Mouse (Mus musculus): ENCODE measurements around the gene Gm5294.

The Gm5294 gene

DNA sequence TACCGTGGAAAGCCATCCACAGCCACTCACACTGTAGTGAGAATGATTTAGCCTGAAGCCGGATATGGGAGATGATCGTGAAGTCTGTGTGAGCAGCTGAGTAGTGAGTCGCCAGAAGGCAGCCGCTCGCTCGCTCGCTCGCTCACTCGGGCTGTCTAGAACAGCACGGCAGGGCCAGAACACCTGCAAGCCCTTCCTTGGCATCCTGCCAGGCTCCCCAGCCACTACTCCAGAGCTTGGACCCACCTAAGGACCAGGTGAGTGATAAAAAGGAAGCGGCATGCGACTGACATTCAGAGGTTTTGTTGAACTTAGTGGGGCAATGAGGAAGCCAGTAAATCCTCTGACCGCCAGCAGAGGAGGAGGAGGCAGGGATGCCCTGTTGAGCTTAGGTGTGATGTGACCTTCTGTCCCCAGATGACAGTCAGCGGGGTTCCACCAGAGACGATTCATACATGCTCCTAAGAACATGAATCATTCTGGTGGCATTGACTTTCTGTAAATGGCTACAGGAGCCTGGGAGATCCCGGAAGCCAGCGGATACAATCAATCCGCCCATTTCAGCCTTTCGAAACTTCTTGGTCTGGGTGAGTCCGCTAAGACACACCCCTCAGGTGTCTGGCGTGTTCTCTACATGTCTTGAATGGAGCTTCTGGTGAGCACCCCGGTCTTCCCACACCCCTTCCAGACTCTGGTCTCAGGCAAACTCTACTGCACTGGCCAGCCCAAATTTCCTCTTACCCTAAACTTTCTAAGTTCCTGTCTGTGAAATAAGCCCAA, 30.0 kb downstream of the Gm5294 start:
- no peak for DNase-seq (ENCODE audit: low spot score)

DNA sequence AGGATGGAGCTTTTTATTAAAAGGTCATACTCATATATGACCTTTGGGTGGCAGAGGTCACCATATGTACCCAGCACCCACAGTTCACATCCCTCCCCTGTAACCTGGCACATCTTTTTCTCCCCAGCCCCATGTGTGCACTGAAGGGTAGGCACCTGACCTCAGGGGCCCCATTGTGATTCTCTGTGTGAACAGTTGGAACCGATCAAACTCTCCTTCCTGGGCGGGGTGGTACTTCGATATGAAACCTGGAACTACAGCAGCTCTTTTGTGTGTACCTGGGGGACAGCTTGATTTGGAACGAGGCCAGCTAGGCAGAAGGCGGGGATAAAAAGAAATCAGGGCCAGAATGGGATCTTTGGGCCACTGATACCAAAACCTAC, 30.6 kb downstream of the Gm5294 start:
- DNase-seq (ENCODE audit: low spot score), result no peak

DNA sequence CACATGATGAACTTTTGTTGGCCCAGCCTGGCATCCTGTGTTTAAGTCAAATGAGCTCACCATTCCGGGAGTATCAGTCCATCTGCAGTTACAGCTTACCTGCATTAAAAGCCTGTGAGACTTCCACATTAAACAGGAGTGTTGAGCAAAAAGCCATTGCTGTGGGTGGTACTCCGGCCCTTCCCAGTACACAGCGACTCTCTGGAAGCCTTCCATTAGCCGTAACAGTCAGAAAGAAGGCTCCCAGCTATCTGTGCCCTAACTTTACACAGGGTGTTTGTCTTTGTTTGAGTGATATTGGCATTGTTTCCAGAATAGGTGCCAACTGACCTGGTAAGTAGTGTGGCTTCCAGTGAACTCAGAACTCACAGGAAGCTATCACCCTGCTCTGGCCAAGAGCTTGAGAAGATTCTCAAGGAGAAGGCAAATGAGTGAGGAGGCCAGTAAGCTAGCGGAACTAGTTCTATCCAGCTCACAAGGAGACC, 31.5 kb downstream of the Gm5294 start:
- no peak for DNase-seq (ENCODE audit: low spot score)

DNA sequence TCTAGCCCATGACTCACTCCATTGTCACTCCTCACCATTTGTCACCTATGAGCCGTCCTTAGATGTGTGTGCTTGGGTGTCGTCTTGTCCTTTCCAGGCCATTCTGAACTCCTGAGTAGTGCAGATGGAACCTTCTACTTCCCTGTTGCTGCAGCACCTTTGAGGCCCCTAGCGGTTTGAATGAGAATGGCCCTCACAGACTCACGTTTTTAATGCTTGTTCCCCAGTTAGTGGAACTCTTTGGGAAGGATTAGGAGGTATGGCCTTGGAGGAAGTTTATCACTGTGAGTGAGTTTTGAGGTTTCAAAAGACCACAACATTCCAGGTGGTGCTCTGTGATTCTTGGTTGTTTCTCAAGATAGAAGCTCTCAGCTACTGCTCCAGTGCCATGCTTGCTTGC, 32.3 kb downstream of the Gm5294 start:
- DNase-seq (ENCODE audit: low spot score), result no peak

DNA sequence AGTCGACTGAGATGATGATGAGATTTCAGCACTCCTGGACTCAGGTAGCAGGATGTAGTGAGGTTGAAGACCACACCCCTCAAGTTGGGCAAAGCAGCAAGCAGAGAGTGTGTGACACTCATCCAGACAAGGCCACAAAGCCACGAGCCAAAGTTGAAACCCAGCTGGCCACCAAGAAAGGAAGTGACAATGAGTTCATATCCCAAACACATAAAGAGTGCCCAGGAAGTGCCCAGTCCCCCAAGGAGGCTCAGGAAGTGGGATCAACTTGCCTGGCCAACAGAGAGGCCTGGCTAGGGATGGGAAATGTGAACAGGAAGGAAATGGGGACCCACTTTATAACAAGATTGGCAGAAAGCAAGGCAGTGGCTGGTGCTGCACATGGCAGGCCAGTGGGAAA, 33.5 kb downstream of the Gm5294 start:
- DNase-seq (ENCODE audit: low spot score), result no peak

DNA sequence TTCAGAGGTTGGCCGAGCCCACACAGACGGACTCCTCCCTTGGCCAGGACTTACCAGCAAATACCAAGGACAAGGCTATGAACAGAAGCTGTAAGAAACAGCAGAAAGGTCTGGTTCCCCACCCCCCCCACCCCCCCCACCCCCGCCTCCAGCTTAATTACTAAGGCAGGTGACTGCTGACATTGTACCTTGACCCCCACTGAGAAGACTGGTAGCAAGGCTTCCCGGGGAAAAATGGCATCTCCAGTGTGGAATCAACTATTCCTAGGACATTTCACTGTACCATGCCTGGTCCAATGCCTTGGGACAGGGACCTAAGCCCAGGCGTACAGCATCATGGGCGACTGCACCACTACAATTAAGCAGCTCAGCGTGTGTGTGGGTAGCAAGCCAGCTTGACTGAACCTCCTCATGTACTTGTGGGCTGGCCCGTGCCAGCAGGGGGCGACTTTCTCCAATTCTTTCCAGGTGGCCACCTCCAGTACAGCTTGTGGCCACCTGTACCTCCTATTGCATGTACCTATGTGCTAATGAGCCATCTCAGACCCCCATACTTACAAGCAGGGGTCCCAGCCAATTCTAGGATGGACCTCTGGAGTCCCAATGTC, 37.2 kb downstream of the Gm5294 start:
- no peak for DNase-seq (ENCODE audit: low spot score)

DNA sequence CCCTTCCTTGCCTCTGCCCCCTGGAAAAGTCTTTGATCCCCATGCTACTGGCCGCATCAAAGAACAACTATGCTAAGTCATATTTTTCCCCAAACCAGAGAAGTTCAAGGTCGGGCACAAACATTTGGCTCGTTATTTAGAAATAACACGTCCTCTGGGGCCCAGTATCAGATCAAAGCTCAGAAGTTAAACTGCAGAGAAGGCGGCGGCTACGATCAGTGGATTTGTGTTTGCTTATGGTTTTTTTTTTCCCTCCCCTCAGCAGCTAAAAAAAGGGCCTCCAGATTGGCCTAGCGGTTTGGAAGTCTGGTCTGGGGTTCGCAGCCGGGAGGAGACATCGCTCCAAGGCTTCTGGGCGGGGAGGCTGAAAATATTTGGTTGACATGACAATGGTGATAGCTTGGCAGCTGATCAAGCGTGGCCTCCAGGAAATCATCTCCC, 38.0 kb downstream of the Gm5294 start:
- DNase-seq (ENCODE audit: low spot score), result no peak

DNA sequence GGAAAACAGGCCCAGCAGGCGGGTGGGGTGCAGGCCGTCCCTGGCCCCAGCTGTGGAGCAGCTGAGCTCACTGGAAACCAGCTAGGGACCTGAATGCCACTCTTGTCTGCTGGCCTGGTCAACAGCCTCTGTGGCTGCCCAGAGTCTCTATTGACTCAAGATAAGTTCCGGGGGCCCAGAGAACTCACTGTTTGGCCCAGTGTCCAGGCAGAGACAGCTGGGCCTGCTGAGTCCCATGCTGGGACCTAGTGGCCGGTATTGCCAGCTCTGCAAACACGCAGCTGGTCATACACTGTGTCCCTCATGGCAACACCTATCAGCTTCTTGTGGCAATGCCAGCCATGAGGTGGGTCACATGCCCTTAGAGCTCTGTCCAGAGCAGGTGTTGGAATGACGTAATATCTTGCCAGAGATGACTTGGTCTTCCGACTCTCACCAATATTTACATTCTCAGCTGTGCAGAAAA, 43.8 kb downstream of the Gm5294 start:
- DNase-seq (ENCODE audit: low spot score), result no peak

DNA sequence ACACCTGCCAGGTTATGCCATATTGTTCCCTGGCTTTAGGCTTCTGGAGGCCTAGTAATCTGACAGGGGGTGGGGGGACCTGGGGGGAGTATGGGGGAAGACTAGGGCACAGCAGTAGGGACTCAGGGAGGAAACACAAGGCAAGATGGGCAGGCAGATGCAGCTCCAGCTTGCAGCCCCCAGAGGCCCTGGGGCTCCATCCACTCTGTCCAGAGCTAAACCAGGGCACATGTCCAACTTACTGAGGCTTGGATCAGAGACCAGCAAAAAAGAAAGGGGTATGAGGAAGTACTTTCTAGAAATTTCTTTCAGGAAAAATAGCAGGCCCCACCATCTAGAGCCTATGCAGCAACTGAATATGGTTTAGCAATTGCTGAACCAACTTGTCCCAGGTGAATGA, 44.3 kb downstream of the Gm5294 start:
- no peak for DNase-seq (ENCODE audit: low spot score)

DNA sequence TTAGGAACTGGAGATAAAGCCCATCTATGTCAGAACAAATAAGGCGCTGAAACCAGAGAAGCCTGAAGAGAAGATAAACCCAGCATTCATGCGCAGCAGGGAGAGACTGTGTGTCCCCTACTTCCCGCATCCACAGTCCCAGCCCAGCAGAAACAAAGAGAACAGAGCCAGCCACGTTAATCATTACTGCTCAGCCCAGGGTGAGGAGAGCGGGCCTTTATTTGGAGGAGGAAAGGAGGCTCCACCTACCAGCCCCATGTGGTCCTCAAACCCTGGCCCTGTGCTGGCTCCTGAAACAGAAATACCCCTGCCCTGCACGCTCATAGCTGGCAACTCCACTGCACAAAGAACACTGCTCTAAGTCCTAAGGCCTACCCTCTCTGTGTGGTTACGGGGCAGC, 45.0 kb downstream of the Gm5294 start:
- DNase-seq (ENCODE audit: low spot score), result no peak

DNA sequence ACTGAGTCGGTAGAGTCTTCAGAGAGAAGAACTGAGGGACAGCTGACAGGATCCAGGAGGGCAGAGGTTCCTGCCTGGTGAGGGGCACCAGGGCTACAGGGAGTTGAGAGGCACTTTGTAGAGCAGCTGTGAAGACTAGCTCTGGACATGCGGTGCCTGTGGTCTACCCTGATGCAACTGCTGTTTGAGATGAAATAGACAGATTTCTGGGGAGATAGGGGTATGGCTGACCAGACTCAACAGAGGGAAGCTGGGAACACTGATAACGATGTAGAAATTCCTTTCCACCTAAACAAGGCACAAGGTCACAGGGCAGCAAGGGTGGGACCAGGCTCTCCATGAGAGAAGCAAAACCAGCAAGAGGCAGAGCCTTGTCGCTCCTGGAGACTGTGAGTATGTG, 45.8 kb downstream of the Gm5294 start:
- no peak for DNase-seq (ENCODE audit: low spot score)

Data from T-cell, adult 2 months (primary cell).